Mouse (Mus musculus) spleen, postnatal 14 days (tissue): ENCODE measurements at regions not wholly inside any gene's neighbourhood (a gene's known extent, or its start where the extent isn't known, plus 50 kb on each side); places are given as distances from the start of the nearest gene placed in this dataset.

Experiments used
- DNase-seq, 2 experiments: peaks; one replicate each; pipeline ENCODE4 v3.0.0; 2021 to 2022; ENCODE audit warnings: low spot score in 2 of 2

DNA sequence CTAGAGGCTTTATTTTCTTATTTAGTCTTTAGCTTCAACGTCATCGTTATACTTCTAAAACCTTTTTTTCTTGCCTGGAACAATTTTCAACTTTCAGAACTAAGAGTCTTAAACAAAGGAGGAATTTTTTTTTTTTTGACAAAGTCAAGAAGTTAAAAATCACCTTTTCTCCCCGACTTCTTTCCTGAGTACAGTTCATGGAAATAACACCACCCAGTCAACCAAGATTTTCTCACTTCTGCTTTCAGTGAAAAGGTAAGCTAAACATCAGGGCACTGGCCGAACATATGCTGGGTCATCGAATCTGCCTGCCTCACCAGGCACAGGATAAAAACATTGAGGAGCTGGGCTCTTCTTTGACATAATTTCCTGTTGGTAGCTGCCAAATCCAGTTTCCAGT lies 277.4 kb upstream of the Actbl2 start:
- DNase-seq: no peak

DNA sequence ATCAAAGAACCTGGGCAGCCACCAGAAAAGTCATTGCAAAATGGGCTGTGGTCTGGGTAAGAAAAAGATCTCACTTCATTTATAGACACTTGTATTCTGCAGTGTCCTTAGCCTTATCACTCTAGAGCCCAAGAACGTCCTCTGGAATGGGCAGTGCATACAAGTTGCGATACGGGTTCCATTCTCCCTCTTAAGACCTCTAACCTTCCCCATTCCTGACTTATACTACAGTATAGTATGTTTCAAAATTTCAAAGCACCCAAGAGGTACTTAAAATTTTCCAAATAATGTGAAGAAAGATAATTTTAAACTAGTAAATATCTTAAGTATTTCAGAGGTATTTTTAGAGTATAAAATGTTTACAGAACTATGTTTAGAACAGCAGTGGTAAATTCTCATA lies 276.8 kb upstream of the Actbl2 start:
- DNase-seq: no peak

DNA sequence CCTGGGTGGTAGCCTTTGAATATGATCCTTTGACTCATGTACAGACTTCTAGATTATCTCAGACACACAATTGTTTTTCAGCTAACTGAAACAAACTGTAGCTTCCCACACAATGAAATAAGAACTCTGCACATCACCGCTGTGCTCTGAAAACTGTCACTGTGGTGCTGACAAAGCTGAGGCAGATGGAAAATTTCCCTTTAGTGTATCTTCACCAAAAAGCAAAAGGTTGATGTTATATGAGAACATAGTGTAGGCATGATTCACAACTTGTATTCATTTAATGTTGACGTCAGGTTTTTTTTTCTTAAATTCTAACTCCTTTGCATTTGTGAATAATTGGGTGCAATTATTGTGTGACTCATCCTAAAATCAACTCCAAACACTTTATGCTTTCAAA lies 264.1 kb upstream of the Actbl2 start:
- DNase-seq: no peak

DNA sequence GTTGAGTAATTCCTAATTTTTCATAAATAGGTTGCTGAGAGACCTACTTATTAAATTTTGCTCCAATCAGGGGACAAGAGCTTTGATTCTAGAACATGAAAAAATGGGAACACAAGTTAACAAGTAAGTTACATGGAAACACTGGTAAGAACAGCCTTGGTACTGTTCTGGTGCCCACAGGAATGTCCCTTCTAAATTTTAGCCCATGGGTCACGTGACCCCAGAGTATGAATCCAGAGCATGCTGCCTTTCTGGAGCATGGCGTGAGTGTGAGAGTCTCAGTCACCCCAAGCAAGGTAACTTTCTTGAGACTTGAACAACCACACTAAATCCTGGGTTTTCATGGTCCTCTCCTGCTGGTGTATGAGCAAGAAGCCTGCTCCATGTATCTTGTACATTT lies 263.7 kb upstream of the Actbl2 start:
- no peak for DNase-seq

DNA sequence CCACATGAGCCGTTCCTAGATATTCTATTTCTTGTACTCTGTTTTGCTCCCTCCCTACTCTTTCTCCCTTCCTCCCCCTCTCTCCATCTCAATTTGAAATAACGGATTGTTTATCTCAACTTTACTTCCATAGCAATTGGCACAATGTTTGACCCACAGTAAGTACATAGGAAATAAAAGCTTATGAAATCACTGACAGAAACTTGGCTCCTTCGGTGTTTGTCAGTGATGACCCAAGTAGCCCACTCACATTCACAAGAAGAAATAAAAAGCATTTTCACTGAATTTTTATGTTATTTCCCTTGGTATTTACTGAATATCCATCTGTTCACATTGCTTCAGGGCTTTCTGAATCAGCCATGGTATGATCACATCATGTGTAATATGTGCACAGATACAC lies 260.2 kb upstream of the Actbl2 start:
- no peak for DNase-seq

DNA sequence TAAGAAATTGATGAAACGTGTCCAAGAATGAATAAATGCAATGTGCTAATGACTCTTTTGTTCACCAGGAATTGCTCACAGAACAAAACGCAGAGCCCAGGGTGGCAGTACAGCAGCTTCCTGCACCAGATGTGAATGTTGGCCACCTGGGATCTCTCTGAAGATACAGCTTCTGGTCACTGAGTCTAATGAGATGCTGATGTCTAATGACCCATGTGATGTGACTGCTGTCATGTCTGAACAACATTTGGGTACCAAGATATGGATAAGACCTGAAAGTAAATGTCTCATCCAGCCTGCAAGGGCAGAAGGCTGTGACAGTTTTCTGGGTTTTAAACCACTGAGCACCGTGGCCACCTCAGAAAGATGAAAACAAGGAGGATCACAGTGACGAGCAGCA lies 252.1 kb upstream of the Actbl2 start:
- no peak for DNase-seq

DNA sequence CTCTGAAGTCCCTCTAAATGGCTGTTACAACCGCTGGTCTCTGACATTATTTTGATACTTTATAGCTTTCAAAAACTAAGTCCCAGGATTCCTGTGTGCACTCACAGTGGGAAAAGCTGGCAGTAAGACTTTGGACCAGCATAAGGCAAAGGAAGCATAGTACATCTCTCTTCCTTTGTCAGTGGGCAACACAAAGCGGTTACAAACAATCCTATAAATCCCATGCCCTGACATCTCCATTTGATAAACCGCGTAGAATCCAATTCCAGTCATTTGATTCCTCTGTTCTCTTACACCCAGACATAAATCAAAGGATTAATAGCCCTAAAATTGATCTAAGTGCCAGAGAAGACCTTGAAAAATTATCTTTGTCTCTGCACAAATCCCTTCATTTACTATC lies 240.7 kb upstream of the Actbl2 start:
- no peak for DNase-seq

DNA sequence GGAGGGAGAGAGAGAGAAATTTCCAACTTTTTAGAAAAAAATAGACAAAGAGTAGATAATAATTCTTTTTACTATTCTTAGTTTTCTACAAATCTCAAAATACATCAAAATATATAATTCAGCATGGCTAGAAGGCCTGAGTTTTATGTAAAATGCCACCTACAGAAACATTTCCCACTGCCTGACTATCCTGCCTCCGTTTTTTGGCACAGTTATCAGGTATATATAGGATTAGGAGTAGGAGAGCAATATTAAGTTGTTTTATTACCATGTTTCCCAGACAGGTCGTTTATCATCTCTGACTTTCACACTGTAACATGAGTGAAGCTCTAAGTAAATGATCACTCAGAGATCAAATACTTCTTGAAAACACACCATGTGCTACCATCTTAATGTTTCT lies 224.7 kb upstream of the Actbl2 start:
- DNase-seq: no peak

DNA sequence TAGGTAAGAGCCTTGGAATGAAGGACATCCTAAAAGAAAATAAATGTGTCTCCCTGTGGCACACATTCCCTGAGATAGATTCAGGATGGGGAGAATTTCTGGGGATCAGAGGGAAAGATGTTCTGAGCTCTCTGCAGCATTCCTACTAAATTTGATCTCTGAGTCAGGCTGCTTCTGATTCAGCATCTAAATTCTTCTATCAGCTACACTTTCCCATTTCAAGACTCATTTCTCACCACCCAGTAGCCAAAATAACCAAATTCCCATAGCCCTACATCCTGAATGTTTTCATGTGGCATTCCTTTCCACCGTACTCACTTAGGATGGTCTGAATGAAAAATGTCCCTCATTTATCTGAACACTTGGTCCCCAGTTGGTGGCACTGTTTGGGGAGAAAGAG lies 223.2 kb upstream of the Actbl2 start:
- DNase-seq: no peak

DNA sequence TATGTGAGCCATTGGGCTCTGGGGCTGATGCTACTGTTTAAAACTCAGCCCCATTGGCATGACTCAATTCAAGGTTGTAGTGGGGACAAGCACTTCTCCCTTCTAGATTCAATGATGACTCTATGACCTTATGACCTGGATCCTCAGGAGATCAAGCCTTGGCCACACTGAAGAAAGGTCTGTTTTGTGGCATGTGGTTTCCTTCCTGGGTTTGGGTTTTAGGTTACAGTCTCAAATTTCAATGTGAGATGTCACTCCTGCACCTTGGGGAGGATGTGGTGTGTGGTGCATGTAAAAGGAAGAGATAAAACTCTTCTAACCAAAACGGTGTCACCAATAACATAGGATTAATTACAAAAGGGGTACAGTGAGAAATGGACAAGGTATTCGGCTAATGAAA lies 211.2 kb upstream of the Actbl2 start:
- DNase-seq: no peak

DNA sequence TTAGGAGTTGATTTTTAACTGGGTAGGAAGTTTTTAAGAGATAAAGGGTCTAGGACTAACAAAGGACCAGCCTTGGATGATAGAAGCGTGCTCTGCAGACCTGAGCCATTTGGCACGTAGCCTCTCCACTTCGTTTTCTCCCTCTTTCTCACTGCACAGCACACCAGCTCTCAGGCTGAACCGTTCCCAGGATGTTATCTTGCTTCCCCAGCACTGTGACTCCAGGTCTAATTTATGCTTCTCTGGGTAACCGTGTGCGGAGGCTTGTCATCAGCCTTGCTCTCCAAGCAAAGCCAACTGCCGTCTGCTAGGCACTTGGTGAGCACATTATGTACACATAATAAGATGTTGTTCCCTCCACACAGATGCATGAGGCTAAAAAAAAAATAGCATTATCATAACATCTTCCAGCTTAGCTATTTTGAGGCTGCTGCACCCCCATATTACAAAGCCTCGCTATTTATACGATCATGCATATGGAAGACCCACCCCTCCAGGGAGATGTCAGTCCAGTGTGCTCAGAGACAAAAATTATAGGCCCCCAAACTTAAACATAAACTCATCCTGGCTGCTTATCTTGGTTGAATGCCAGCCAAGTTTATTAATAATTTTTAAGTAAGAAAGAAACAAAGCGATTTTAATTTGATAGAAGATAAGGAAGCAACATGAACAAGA lies 210.3 kb upstream of the Actbl2 start:
- no peak for DNase-seq

DNA sequence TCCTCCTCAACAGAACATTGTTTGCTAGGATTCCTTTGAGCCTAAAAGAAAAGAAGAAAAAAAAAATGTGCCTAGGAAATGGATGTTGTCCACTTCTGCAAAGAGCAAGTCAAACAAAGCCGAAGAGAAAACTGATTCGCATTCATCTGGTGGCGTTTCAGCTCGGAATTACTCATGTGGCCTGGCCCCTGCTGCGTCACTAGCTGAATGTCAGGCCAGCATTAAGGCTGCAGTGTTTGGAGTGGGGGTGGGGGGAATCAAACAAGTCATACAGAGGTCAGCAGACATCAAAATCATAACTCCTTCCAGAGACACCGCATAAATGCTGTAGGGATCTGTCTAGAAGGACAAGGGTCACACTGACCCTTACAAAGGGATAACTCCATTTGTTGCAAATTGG lies 204.7 kb upstream of the Actbl2 start:
- DNase-seq: no peak

DNA sequence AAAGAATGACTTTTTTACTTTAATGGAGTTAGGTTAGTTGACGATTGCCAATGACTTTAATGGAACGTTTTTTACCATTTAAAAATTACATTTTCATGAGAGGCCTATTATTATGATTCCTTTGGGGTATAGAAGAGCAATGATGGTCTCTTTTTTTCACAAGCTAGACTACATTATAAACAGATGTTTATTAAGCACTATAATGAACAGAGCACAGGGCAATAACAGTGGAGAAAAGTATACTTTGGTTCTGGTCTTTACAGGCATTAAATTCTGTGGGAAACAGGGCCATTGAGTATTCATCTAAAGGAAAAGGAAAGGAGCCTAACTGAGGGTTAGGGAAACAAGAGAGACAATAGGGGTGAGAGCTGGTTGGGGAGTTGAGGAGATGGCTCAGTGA lies 199.0 kb upstream of the Actbl2 start:
- DNase-seq: no peak

DNA sequence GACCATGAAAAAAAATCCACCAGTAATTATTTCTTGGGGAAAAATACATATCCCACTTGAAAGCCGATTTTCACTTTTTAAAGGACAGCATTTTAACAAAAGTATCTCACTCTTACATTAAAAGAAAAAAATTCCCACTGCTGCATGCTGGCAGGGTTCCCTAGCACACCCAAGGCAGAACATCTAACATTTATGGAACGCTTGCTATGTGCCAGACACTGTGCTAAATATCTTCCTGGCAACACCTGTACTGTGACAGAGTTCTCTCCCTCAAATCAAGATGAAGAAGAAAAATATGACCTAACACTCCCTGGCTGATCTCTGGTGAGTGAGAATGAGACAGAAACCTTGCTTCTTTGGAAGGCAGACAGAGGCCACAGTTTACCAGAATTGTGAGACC lies 167.1 kb upstream of the Actbl2 start:
- DNase-seq: no peak

DNA sequence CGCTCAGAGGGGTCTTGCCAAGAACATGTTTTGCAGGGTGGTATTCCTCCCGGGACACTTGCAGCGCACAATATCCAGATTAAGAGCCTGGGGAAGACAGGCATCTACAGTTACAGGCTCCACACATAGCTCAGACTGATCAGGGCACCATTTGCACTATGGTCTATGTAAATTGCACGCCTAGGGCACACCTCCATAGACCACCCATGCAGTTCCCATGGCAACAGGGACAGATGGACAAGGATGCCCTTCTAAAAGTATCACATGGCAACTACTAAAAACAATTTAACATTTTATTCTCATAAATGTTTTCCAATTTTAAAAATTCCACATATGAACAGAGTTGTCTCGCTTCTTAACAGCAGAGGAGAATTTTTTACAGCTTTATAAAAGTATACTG lies 158.7 kb upstream of the Actbl2 start:
- no peak for DNase-seq

DNA sequence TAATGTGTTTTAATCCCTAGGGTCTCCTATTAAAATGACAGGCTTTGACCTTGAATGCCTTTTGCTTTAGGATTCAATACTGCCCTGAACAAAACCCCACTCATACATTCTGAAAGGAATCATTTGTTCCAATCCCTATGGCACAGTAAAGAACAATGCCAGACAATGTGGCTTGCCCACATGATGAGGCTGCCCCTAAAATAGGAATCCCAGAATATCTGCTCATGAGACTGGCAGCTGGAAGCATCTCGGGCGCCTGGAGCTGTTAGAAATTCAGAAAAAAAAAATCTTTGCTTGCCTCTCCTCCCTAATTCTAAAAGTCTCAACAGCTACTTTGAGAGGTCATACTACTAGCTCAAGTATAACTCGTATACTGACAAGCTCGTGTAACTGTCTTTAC lies 157.5 kb upstream of the Actbl2 start:
- no peak for DNase-seq

DNA sequence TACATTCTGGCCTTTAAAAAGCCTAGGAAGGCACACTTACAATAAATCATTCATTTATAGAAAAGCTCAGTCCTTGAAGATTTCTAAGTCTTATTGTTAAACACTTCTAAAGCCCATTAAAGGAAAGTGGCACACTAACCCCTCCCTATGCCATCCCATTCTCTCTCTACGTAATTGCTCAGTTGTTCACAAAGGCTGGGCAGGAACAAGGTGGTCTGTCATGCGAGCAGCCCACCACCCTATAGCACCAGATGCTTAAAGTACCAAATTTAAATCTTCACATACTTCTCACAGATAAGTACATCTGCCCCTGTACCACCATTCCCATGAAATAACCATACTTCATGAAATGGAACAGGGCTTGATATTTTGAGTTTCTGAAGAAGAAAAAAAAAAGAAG lies 156.1 kb upstream of the Actbl2 start:
- DNase-seq: no peak

DNA sequence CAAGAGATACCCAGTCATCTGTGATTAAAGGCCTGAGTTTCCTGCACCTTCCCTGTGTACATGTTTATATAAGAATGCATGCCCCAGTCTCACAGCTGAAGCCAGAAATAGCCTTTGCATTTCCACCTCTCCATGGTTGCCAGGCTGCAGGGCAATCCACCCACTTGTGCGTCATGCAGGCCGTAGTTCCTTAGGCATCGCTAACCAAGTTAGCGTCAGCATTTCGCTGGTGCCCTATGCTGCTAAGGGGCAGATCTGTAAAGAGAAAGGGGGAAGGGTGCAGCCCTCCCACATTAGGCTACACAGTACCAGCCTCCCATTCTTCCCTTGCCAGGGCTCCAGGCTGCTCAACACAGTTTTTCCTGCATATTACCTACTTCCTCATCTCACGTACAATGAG lies 155.6 kb upstream of the Actbl2 start:
- DNase-seq: no peak

DNA sequence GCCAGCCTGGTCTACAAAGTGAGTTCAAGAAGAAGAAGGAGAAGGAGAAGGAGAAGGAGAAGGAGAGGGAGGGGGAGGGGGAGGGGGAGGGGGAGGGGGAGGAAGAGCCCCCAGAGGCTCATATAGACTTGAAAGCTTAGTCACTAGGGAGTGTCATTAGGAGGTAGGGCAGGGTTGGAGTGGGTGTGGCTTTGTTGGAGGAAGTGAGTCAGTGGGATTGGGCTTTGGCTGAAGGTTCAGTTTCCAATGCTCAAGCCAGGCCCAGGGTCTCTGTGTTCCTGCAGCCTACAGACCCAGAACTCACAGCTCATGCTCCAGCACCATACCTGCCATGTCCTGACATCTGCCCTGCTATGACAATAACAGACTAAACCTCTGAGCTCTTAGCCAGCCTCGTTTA lies 154.4 kb upstream of the Actbl2 start:
- no peak for DNase-seq

DNA sequence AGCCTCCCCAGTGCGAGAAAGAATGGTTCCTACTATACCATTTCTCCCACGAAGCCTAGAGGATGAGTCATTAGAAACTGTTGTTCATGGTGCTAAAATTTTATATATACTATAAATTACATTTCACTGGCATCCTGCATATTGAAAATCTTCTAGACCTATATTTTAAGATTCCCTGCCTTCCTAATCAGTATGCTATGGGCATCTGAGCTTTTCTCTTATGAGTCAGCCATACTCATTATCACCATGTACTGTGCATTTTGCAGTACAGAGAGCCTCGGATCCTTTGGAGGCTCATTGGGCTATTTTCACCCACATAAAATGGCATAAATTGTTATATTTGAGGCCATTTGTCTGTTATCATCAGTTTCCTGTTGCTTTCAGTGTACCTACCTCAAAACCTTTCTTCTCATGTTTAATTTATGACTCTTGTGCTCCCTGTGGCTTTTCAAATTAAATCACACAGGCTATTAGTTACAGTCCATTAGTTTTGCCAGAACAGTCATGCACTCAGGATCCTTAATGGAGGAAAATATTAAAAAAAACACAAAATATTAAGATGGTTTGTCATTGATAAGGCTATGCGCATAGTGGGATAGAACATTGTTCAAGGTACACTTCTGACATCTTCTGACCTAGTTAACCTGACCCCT lies 150.1 kb upstream of the Actbl2 start:
- no peak for DNase-seq

DNA sequence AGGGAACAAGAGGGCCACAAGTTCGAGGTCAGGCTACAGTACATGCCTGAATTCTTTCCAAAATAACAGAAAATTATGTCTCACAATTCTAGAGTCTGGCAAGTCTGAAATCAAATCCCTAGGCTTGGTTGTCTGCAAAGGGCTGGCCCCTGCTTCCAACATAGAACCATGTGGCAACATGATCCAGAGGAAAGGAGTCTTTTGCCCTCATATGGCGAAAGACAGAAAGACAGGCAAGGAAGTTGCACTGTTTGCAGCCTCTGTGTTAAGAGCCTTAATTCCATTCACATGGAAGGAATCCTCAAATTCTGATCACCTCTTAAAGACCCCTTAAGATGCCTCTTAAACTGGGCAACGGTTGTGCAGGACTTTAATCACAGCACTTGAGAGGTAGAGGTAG lies 123.7 kb upstream of the Actbl2 start:
- no peak for DNase-seq

DNA sequence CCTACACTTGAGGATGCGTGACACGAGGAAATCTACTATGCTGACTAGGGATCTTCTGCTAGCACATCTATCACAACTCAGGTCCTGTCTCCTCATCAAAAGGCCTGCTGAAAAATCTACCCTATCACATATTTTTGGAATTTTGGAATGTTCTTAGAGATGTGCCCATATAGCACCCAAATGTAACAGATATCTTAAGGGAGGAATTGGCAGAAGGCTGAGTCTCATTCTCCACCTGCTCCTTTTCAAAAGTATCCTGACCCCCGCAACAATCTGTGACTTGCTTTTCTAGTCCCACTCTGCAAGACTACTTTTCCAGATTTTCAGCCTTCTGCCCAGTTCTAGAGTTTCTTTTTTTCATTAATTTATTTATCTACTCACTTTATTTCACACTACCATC lies 118.4 kb upstream of the Actbl2 start:
- no peak for DNase-seq

DNA sequence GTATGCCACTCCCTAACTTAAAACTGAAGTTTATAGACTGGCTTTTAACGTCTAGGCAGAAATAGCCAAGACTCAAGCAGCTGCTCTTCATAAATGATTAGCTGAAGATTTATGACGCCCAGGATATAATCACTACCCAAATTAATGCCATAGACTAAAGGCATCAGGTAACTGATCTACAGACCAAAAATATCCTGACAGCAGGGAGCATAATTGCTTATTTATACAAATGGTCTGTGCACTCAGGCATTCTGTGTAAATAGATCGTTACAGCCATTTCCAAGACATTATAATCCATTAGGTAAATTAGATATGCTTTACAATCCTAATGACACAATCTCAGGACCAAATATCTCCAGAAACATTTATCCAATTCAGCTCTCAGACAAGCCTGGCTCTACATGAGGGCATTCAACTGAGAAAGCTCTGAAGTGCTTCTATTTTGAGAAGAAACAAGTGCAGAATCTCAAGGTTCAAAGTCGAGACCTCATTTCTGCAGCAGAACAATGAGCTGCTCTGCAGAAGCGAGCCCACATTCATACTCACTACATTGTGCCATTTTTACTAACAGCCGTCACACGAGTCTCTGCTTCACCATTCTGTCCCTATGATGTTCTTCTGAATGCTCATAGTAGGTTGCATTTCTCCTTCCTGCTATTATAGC lies 111.9 kb upstream of the Actbl2 start:
- no peak for DNase-seq

DNA sequence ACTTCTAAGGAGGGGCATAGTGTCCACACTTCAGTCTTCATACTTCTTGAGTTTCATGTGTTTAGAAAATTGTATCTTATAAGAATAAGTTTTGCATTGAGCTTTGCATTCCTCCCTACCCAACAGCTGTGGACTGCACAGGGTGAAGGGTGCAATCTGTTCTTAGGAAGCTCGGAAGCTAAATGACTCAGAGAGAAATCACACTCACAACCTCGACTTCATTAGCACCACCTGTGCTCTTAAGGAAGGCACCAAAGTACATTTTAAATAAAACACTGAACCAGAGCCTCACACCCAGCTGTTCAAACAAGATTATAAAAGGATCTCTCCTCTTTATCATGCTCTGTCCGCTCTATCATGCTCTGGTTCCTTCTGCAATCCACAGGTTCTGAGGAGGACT lies 110.1 kb upstream of the Actbl2 start:
- no peak for DNase-seq
